Mouse (Mus musculus) cerebellum, adult 2 months (tissue): ENCODE results near the gene Tmem151b.
A peak's percentile ranks its signal among the peaks of the same experiment; 100 is the strongest.

Experiments used
- CTCF ChIP-seq: fragments of 200-500 bp; IDR thresholded peaks from 2 replicates; pipeline ENCODE4 v1.5.1; 2011; ENCODE audit warnings: low read depth, mild to moderate bottlenecking, control low read depth, low read length, moderate library complexity, borderline replicate concordance; ENCODE audit not compliant: insufficient read depth
- POLR2A ChIP-seq: fragments of 200-500 bp; IDR thresholded peaks from 2 replicates; pipeline ENCODE4 v1.6.1; 2011; ENCODE audit warnings: low read length, control low read depth, borderline replicate concordance; ENCODE audit not compliant: insufficient read depth

GRCm38 (mm10) chr17:45573087-45573779 lies 23.8 kb upstream of the Tmem151b start, which contains the start of gene Hsp90ab1:
- TF ChIP-seq POLR2A: peak; percentile 95
- no peak for TF ChIP-seq CTCF
